Mouse (Mus musculus): ENCODE results near the gene Pla2g12a. TPM values are rescaled to one million over a fixed set of nuclear protein-coding genes. Genes with fewer than 3 reads are reported as not detected.

The Pla2g12a gene
- 23.9 and 24.6 TPM in 2 replicates for polyA plus RNA-seq (2014; fragmentation: Nextera tagmentation; extraction: Ambion mirVana)

DNA sequence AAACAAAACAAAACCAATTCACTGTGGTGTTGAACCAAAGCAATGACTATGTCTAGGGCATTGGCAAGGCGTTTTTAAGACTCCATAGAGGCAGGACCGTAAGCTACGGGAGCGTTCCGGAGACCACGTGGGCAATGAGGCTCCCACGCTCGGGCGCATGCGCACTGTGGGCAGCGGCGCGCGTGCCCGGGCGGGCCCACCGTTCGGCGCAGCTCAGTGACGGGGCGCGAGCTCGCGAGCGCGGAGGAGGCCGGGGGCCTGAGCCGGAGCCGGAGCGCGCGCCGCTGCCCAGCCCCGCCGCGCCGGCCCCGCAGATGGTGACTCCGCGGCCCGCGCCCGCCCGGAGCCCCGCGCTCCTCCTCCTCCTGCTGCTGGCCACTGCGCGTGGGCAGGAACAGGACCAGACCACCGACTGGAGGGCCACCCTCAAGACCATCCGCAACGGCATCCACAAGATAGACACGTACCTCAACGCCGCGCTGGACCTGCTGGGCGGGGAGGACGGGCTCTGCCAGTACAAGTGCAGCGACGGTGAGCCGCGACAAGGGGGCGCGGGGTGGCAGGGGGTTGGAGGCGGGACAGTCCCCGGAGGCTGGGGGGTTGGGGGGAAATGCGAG lies at the start of gene Pla2g12a:
Gene Pla2g12a (plus strand): TSS at position 202 of the 617 bp plus-strand sequence.
- peak within 1 kb of the TSS; percentile 78 for H3K27ac ChIP-seq (ENCODE audit: low read depth, low read length)
- ATAC-seq (ENCODE audit: low FRiP score) (peak; percentile 96), DNase-seq (ENCODE audit: low spot score) (peak; percentile 96)
- H3K27me3 ChIP-seq (ENCODE audit: control insufficient read depth, insufficient read depth, low read length): no peaks in the 10 kb centered on the region
- WGBS: under 1% methylated on average over 63 of the region's 66 CpGs
- H3K4me2 ChIP-seq (replicated peaks; ENCODE audit: low read depth, low read length): peak within 1 kb of the TSS; percentile 76
- no peaks in the 10 kb centered on the region for H3K9me3 ChIP-seq (ENCODE audit: control insufficient read depth, low read length)
- no peaks in the 10 kb centered on the region for H3K36me3 ChIP-seq (ENCODE audit: control insufficient read depth, insufficient read depth, low read length)
- peak within 1 kb of the TSS; percentile 53 for H3K4me3 ChIP-seq (ENCODE audit: low read depth, low read length)
- peak within 1 kb of the TSS; percentile 55 for H3K9ac ChIP-seq (ENCODE audit: low read depth, low read length)
- no peaks in the 10 kb centered on the region; the same call in 1 of the 2 replicates for H3K4me1 ChIP-seq (replicated peaks; ENCODE audit: control insufficient read depth, insufficient read depth, low read length)

- H3K27ac ChIP-seq (ENCODE audit: low read depth, low read length): peak overlapping the region; percentile 90
- H3K9me3 ChIP-seq (ENCODE audit: control insufficient read depth, low read length): no peaks in the 10 kb centered on the region
- H3K4me2 ChIP-seq (replicated peaks; ENCODE audit: low read depth, low read length): peak overlapping the region; percentile 46
- peak overlapping the region; percentile 81 for H3K9ac ChIP-seq (ENCODE audit: low read depth, low read length)
- peak overlapping the region; percentile 96 for H3K4me3 ChIP-seq (ENCODE audit: low read depth, low read length)
- DNase-seq (ENCODE audit: low spot score): no peak
- H3K36me3 ChIP-seq (ENCODE audit: control insufficient read depth, insufficient read depth, low read length): no peaks in the 10 kb centered on the region
- no peaks in the 10 kb centered on the region for H3K27me3 ChIP-seq (ENCODE audit: control insufficient read depth, insufficient read depth, low read length)
- ATAC-seq (ENCODE audit: low FRiP score): no peak
- peaks cover 4% of the 10 kb centered on the region for H3K4me1 ChIP-seq (replicated peaks; ENCODE audit: control insufficient read depth, insufficient read depth, low read length)
- WGBS: under 1% methylated on average over 39 of the region's 45 CpGs
Observed at GRCm38 (mm10) chr3:129830626-129831025, 47.8 kb upstream of the Pla2g12a start.

- Histone ChIP-seq H3K27ac (ENCODE audit: low read depth, low read length) (peak within 1 kb of the TSS; percentile 90), H3K4me2 (replicated peaks; ENCODE audit: low read depth, low read length) (peak within 1 kb of the TSS; percentile 46), H3K4me3 (ENCODE audit: low read depth, low read length) (peak within 1 kb of the TSS; percentile 96), H3K4me1 (replicated peaks; ENCODE audit: control insufficient read depth, insufficient read depth, low read length) (peaks cover 4% of the 10 kb centered on the region), H3K9me3 (ENCODE audit: control insufficient read depth, low read length) (no peaks in the 10 kb centered on the region), H3K36me3 (ENCODE audit: control insufficient read depth, insufficient read depth, low read length) (no peaks in the 10 kb centered on the region), H3K27me3 (ENCODE audit: control insufficient read depth, insufficient read depth, low read length) (no peaks in the 10 kb centered on the region), H3K9ac (ENCODE audit: low read depth, low read length) (peak within 1 kb of the TSS; percentile 81)
- ATAC-seq (ENCODE audit: low FRiP score) (peak; percentile 96), DNase-seq (ENCODE audit: low spot score) (peak; percentile 99)
- WGBS: under 1% methylated on average over 56 of the region's 60 CpGs
Observed at GRCm38 (mm10) chr3:129831035-129831568, 47.3 kb upstream of the Pla2g12a start, which contains the start of gene Gar1. Gar1 (minus strand) TSS chr3:129831396.

DNA sequence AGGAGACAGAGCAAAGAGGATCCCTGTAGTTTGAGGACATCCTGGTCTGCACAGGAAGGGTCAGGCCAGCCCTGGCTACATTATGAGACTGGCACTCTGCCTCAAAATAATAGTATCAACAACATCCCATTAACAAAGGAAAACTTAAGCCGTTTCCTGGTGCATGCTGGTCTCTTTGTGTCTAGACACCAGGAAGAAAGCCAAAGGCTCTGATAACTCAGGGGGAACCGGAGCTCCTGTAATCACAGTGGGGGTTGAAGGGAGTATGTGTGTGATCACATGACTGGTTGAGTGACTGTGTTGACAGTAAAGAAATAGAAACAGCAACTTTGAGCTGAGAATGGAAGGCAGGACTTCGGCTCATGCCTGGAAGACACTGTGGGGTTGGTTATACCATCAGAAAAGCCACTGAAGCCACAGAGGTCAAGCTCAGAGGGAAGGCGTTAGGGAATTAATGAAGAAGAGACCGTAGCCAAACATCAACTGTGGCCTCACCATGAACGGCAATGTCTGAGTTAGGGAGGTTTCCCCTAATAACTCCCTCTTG lies 42.9 kb upstream of the Pla2g12a start, which contains the start of gene Cfi:
Gene Cfi (plus strand): TSS at position 497 of the 547 bp plus-strand sequence.
- DNase-seq (ENCODE audit: low spot score) (no peak), ATAC-seq (ENCODE audit: low FRiP score) (no peak)
- Histone ChIP-seq H3K9me3 (ENCODE audit: control insufficient read depth, low read length) (no peaks in the 10 kb centered on the region), H3K27ac (ENCODE audit: low read depth, low read length) (no peak within 1 kb of the TSS), H3K4me1 (replicated peaks; ENCODE audit: control insufficient read depth, insufficient read depth, low read length) (no peaks in the 10 kb centered on the region), H3K36me3 (ENCODE audit: control insufficient read depth, insufficient read depth, low read length) (no peaks in the 10 kb centered on the region), H3K27me3 (ENCODE audit: control insufficient read depth, insufficient read depth, low read length) (no peaks in the 10 kb centered on the region), H3K4me3 (ENCODE audit: low read depth, low read length) (no peak within 1 kb of the TSS), H3K9ac (ENCODE audit: low read depth, low read length) (no peak within 1 kb of the TSS), H3K4me2 (replicated peaks; ENCODE audit: low read depth, low read length) (no peak within 1 kb of the TSS)
- WGBS: 67% methylated on average over 6 of the region's 6 CpGs

DNA sequence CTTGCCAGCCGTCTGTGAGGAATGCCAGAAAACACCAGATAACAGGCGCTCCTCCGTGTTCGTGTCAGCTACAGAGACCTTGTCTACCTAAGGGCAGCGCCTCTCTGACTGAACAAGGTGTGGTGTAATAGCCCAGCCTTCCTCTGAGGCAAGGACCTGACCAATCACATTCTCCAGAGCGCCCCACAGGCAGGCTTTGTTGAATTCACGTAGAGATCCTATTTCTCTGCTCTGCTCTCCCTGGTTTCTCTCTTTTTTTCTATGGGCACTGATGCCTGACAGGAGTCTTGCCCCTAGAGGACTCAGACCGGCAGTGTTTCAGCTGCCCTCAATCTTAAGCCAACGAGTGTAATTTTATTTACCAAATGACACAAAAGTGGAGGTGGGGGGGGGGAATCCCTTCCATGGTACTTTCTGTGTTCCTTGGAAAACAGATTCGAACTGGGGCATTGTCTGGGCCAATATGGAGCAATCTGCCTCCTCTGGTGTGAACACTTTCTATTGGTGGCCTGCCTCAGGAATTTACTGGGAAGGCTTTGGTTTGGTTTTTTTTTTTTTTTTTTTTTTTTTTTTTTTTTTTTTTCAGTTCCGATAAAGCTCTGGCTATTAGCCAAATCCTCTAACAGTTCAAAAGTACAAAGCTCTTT lies 42.2 kb upstream of the Pla2g12a start:
- no peaks in the 10 kb centered on the region for H3K27me3 ChIP-seq (ENCODE audit: control insufficient read depth, insufficient read depth, low read length)
- DNase-seq (ENCODE audit: low spot score): peak; percentile 30
- ATAC-seq (ENCODE audit: low FRiP score): 0 out of 2 replicates have a peak, but pooled peaks have one; percentile 11
- no peak overlapping the region for H3K4me3 ChIP-seq (ENCODE audit: low read depth, low read length)
- no peaks in the 10 kb centered on the region for H3K4me1 ChIP-seq (replicated peaks; ENCODE audit: control insufficient read depth, insufficient read depth, low read length)
- no peaks in the 10 kb centered on the region for H3K9me3 ChIP-seq (ENCODE audit: control insufficient read depth, low read length)
- H3K4me2 ChIP-seq (replicated peaks; ENCODE audit: low read depth, low read length): no peak overlapping the region
- H3K9ac ChIP-seq (ENCODE audit: low read depth, low read length): no peak overlapping the region
- 24% methylated on average over 11 of the region's 11 CpGs for WGBS
- H3K27ac ChIP-seq (ENCODE audit: low read depth, low read length): no peak overlapping the region
- H3K36me3 ChIP-seq (ENCODE audit: control insufficient read depth, insufficient read depth, low read length): no peaks in the 10 kb centered on the region

DNA sequence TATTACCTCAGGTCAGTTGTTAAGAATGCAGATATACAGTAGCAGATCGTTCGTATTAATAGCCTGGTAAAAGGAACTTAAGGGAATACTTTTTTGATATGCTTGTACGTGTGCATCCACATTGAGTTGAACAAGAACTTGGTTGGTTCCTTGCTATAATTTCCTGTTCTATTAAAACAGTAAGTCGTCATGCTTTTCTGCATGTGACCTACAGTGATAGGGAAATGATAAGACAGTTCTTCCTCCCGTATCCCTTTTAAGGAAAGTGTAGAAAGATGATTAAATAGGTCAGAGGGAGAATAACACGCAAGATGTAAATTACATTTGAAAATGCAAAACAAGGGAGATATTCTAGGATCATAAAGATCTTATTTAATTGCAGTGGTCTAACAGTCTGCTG lies 41.4 kb upstream of the Pla2g12a start:
- H3K36me3 ChIP-seq (ENCODE audit: control insufficient read depth, insufficient read depth, low read length): no peaks in the 10 kb centered on the region
- no peak overlapping the region for H3K4me3 ChIP-seq (ENCODE audit: low read depth, low read length)
- no peaks in the 10 kb centered on the region for H3K9me3 ChIP-seq (ENCODE audit: control insufficient read depth, low read length)
- H3K9ac ChIP-seq (ENCODE audit: low read depth, low read length): no peak overlapping the region
- H3K27me3 ChIP-seq (ENCODE audit: control insufficient read depth, insufficient read depth, low read length): no peaks in the 10 kb centered on the region
- no peak for DNase-seq (ENCODE audit: low spot score)
- no peak for ATAC-seq (ENCODE audit: low FRiP score)
- no peaks in the 10 kb centered on the region for H3K4me1 ChIP-seq (replicated peaks; ENCODE audit: control insufficient read depth, insufficient read depth, low read length)
- 88% methylated on average over 6 of the region's 6 CpGs for whole genome bisulfite sequencing
- no peak overlapping the region for H3K4me2 ChIP-seq (replicated peaks; ENCODE audit: low read depth, low read length)
- no peak overlapping the region for H3K27ac ChIP-seq (ENCODE audit: low read depth, low read length)

DNA sequence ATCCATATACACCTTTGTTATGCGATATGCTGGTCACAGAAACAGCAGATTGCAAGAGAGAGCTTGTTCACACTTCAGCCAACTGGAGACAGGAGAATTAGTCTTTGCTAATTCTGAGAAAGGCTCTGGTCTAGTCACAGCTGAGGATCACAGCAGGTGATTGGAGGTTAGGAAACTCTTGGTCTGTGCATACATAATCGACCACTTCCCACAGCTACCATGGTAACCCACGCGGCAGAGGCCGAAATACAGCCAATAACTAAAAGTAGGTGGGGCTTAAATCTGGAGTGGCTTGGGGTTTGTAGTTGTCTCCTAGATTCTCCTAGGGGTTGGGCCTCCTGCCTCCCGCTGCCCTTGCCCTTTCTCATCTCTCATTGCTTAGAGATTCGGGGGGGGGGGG lies 40.4 kb upstream of the Pla2g12a start:
- ATAC-seq (ENCODE audit: low FRiP score) (no peak), DNase-seq (ENCODE audit: low spot score) (no peak)
- Histone ChIP-seq H3K9ac (ENCODE audit: low read depth, low read length) (no peak overlapping the region), H3K9me3 (ENCODE audit: control insufficient read depth, low read length) (no peaks in the 10 kb centered on the region), H3K4me3 (ENCODE audit: low read depth, low read length) (no peak overlapping the region), H3K36me3 (ENCODE audit: control insufficient read depth, insufficient read depth, low read length) (no peaks in the 10 kb centered on the region), H3K27ac (ENCODE audit: low read depth, low read length) (no peak overlapping the region), H3K4me2 (replicated peaks; ENCODE audit: low read depth, low read length) (no peak overlapping the region), H3K27me3 (ENCODE audit: control insufficient read depth, insufficient read depth, low read length) (no peaks in the 10 kb centered on the region), H3K4me1 (replicated peaks; ENCODE audit: control insufficient read depth, insufficient read depth, low read length) (no peaks in the 10 kb centered on the region)
- 58% methylated on average over 7 of the region's 7 CpGs for WGBS

DNA sequence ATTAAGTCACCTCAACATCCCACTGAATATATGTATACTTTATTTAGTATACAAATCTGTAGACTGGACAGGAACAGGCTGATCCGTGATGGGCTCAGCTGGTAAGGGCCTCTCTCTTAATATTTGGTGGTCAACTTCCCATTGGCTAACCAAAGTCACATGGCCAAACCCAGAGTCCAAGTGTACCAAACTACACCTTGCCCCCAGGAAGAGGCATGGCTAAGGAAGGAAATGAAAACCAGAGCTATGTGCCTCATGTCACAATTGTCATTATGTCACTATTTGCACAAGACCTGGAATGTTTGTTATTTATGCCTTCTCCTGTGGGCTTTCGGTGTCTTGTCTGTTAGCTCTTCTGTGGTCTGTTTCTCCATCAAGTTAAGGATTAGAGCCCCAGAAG lies 32.5 kb upstream of the Pla2g12a start:
- H3K36me3 ChIP-seq (ENCODE audit: control insufficient read depth, insufficient read depth, low read length): no peaks in the 10 kb centered on the region
- no peak for DNase-seq (ENCODE audit: low spot score)
- no peak for ATAC-seq (ENCODE audit: low FRiP score)
- no peaks in the 10 kb centered on the region for H3K4me1 ChIP-seq (replicated peaks; ENCODE audit: control insufficient read depth, insufficient read depth, low read length)
- H3K4me3 ChIP-seq (ENCODE audit: low read depth, low read length): no peak overlapping the region
- WGBS: 88% methylated on average over 2 of the region's 2 CpGs
- no peak overlapping the region for H3K4me2 ChIP-seq (replicated peaks; ENCODE audit: low read depth, low read length)
- no peak overlapping the region for H3K27ac ChIP-seq (ENCODE audit: low read depth, low read length)
- no peaks in the 10 kb centered on the region for H3K9me3 ChIP-seq (ENCODE audit: control insufficient read depth, low read length)
- no peak overlapping the region for H3K9ac ChIP-seq (ENCODE audit: low read depth, low read length)
- H3K27me3 ChIP-seq (ENCODE audit: control insufficient read depth, insufficient read depth, low read length): no peaks in the 10 kb centered on the region

Data from hindbrain, embryonic 11.5 days (tissue).